Mouse (Mus musculus) embryonic facial prominence, embryonic 13.5 days (tissue): ENCODE data around the gene Fibp. TPM values are rescaled to one million over a fixed set of nuclear protein-coding genes. Genes with fewer than 3 reads are reported as not detected.

Experiments used
- ATAC-seq: fragments of 200-750 bp; cut with Nextera tagmentation; 2 replicates; pipeline ENCODE4 v1.8.0; 2017; ENCODE audit warnings: low read depth; ENCODE audit not compliant: insufficient number of reproducible peaks, insufficient read depth, low FRiP score, low TSS enrichment
- H3K27ac ChIP-seq: fragments of 300-500 bp; sonication (generic); 2 replicates; pipeline ENCODE4 v1.5.1; 2015; ENCODE audit warnings: moderate library complexity, mild to moderate bottlenecking, inconsistent platforms
- H3K27me3 ChIP-seq: fragments of 300-500 bp; sonication (generic); 2 replicates; pipeline ENCODE4 v1.6.1; 2015; ENCODE audit warnings: mild to moderate bottlenecking, inconsistent platforms
- H3K36me3 ChIP-seq: fragments of 300-500 bp; sonication (generic); 2 replicates; pipeline ENCODE4 v1.6.1; 2015; ENCODE audit warnings: mild to moderate bottlenecking, inconsistent platforms
- H3K4me1 ChIP-seq: fragments of 300-500 bp; sonication (generic); 2 replicates; pipeline ENCODE4 v1.6.1; 2015; ENCODE audit warnings: inconsistent platforms
- H3K4me2 ChIP-seq: fragments of 300-500 bp; sonication (generic); 2 replicates; pipeline ENCODE4 v1.6.1; 2015; ENCODE audit warnings: moderate library complexity, mild to moderate bottlenecking, inconsistent platforms
- H3K4me3 ChIP-seq: fragments of 300-500 bp; sonication (generic); 2 replicates; pipeline ENCODE4 v1.5.1; 2015; ENCODE audit warnings: mild to moderate bottlenecking, inconsistent platforms
- H3K9ac ChIP-seq: fragments of 300-500 bp; sonication (generic); 2 replicates; pipeline ENCODE4 v1.6.1; 2015; ENCODE audit warnings: mild to moderate bottlenecking, inconsistent platforms
- H3K9me3 ChIP-seq: fragments of 300-500 bp; sonication (generic); 2 replicates; pipeline ENCODE4 v1.6.1; 2016; ENCODE audit warnings: inconsistent platforms
- WGBS: fragments of 180-500 bp; shearing (Covaris S2); methylation state at CpG from one replicate; pipeline ENCODE4 v1.1.7; 2015; ENCODE audit warnings: mixed read lengths; 5-methylcytosine and 5-hydroxymethylcytosine counted together
- polyA plus RNA-seq: library from polyadenylated mRNA; unstranded; fragments of >200 nt; fragmentation: Nextera tagmentation; extraction: Ambion mirVana; gene quantifications from 2 replicates; pipeline ENCODE4 v1.2.1, GENCODE M21; 2015

Gene Fibp
- polyA plus RNA-seq, 1 experiment from 2014 or later: 144 TPM

- Histone ChIP-seq H3K27me3 (no peaks in the 10 kb centered on the region), H3K27ac (peak overlapping the region; percentile 49), H3K36me3 (peaks cover 15% of the 10 kb centered on the region), H3K4me1 (peaks cover 24% of the 10 kb centered on the region), H3K9ac (peak overlapping the region; percentile 54; the same call in 1 of the 2 replicates), H3K9me3 (no peaks in the 10 kb centered on the region), H3K4me3 (no peak overlapping the region), H3K4me2 (no peak overlapping the region)
- no peak for ATAC-seq
- 39% methylated on average over 5 of the region's 5 CpGs for WGBS
These were observed 11.4 kb downstream of the Fibp start for GRCm38 (mm10) chr19:5471846-5472245.

- no peak overlapping the region for H3K9ac ChIP-seq
- no peaks in the 10 kb centered on the region for H3K27me3 ChIP-seq
- peaks cover 14% of the 10 kb centered on the region for H3K36me3 ChIP-seq
- peak overlapping the region; percentile 91; the same call in 1 of the 2 replicates for H3K4me2 ChIP-seq
- H3K4me1 ChIP-seq: peaks cover 32% of the 10 kb centered on the region
- no peak for ATAC-seq
- no peaks in the 10 kb centered on the region for H3K9me3 ChIP-seq
- no peak overlapping the region for H3K4me3 ChIP-seq
- 83% methylated on average over 3 of the region's 3 CpGs for WGBS
- H3K27ac ChIP-seq: 0 out of 2 replicates have a peak overlapping the region, but pooled peaks have one; percentile 95
These were observed 12.4 kb downstream of the Fibp start for GRCm38 (mm10) chr19:5472857-5473256.

- no peaks in the 10 kb centered on the region for H3K9me3 ChIP-seq
- peak within 1 kb of the TSS; percentile 93 for H3K9ac ChIP-seq
- peak; percentile 65 for ATAC-seq
- H3K4me3 ChIP-seq: peak within 1 kb of the TSS; percentile 75
- peak within 1 kb of the TSS; percentile 91 for H3K4me2 ChIP-seq
- WGBS: under 1% methylated on average over 22 of the region's 22 CpGs
- H3K27me3 ChIP-seq: no peaks in the 10 kb centered on the region
- peaks cover 21% of the 10 kb centered on the region for H3K36me3 ChIP-seq
- H3K27ac ChIP-seq: peak within 1 kb of the TSS; percentile 95
- H3K4me1 ChIP-seq: peaks cover 29% of the 10 kb centered on the region
These were observed 13.3 kb downstream of the Fibp start, which contains the start of gene Efemp2 for GRCm38 (mm10) chr19:5473720-5474119. Efemp2 (plus strand) TSS chr19:5473954.

- peak overlapping the region; percentile 75 for H3K4me3 ChIP-seq
- peaks cover 28% of the 10 kb centered on the region for H3K36me3 ChIP-seq
- H3K4me1 ChIP-seq: peaks cover 29% of the 10 kb centered on the region
- peak overlapping the region; percentile 95 for H3K27ac ChIP-seq
- H3K9ac ChIP-seq: peak overlapping the region; percentile 93
- H3K27me3 ChIP-seq: no peaks in the 10 kb centered on the region
- H3K9me3 ChIP-seq: no peaks in the 10 kb centered on the region
- ATAC-seq: peak; percentile 52
- under 1% methylated on average over 60 of the region's 68 CpGs for WGBS
- H3K4me2 ChIP-seq: peak overlapping the region; percentile 91
These were observed 14.1 kb downstream of the Fibp start for GRCm38 (mm10) chr19:5474281-5475068.

GRCm38 (mm10) chr19:5475069-5475714 lies 14.8 kb downstream of the Fibp start:
- WGBS: 16% methylated on average over 13 of the region's 13 CpGs
- Histone ChIP-seq H3K9me3 (no peaks in the 10 kb centered on the region), H3K9ac (peak overlapping the region; percentile 93)

GRCm38 (mm10) chr19:5477004-5477667 lies 16.7 kb downstream of the Fibp start:
- Histone ChIP-seq H3K27me3 (no peaks in the 10 kb centered on the region), H3K27ac (no peak overlapping the region), H3K4me3 (no peak overlapping the region), H3K4me1 (peaks cover 29% of the 10 kb centered on the region), H3K36me3 (peaks cover 55% of the 10 kb centered on the region), H3K9me3 (no peaks in the 10 kb centered on the region), H3K4me2 (no peak overlapping the region), H3K9ac (peak overlapping the region; percentile 54; the same call in 1 of the 2 replicates)
- ATAC-seq: no peak
- 88% methylated on average over 10 of the region's 10 CpGs for WGBS

More at GRCm38 (mm10) chr19:5475069-5475714, 14.8 kb downstream of the Fibp start:
- no peak for ATAC-seq
- peak overlapping the region; percentile 75 for H3K4me3 ChIP-seq
- H3K4me1 ChIP-seq: peaks cover 29% of the 10 kb centered on the region
- H3K36me3 ChIP-seq: peaks cover 35% of the 10 kb centered on the region
- H3K4me2 ChIP-seq: peak overlapping the region; percentile 91
- peak overlapping the region; percentile 95 for H3K27ac ChIP-seq
- H3K27me3 ChIP-seq: no peaks in the 10 kb centered on the region

GRCm38 (mm10) chr19:5477668-5478300 lies 17.4 kb downstream of the Fibp start:
- no peak overlapping the region for H3K27ac ChIP-seq
- peaks cover 61% of the 10 kb centered on the region for H3K36me3 ChIP-seq
- H3K4me2 ChIP-seq: no peak overlapping the region
- H3K4me3 ChIP-seq: no peak overlapping the region
- no peak overlapping the region for H3K9ac ChIP-seq
- ATAC-seq: no peak
- H3K4me1 ChIP-seq: peaks cover 29% of the 10 kb centered on the region
- H3K27me3 ChIP-seq: no peaks in the 10 kb centered on the region
- WGBS: 90% methylated on average over 18 of the region's 18 CpGs
- H3K9me3 ChIP-seq: no peaks in the 10 kb centered on the region

- WGBS: 90% methylated on average over 10 of the region's 10 CpGs
- Histone ChIP-seq H3K4me1 (peaks cover 24% of the 10 kb centered on the region), H3K4me3 (no peak overlapping the region), H3K4me2 (no peak overlapping the region), H3K27me3 (no peaks in the 10 kb centered on the region), H3K9me3 (no peaks in the 10 kb centered on the region), H3K36me3 (peaks cover 84% of the 10 kb centered on the region), H3K9ac (no peak overlapping the region), H3K27ac (no peak overlapping the region)
- no peak for ATAC-seq
These were observed 19.6 kb downstream of the Fibp start for GRCm38 (mm10) chr19:5480016-5480415.

- no peak for ATAC-seq
- H3K4me1 ChIP-seq: peaks cover 18% of the 10 kb centered on the region
- WGBS: 90% methylated on average over 10 of the region's 10 CpGs
These were observed 21.0 kb downstream of the Fibp start for GRCm38 (mm10) chr19:5481398-5481797.

GRCm38 (mm10) chr19:5483386-5484359 lies 23.3 kb downstream of the Fibp start:
- H3K9me3 ChIP-seq: no peaks in the 10 kb centered on the region
- no peak for ATAC-seq
- H3K4me1 ChIP-seq: peaks cover 20% of the 10 kb centered on the region
- no peaks in the 10 kb centered on the region for H3K27me3 ChIP-seq
- no peak overlapping the region for H3K9ac ChIP-seq
- H3K4me2 ChIP-seq: no peak overlapping the region
- H3K36me3 ChIP-seq: peaks cover 78% of the 10 kb centered on the region
- no peak overlapping the region for H3K27ac ChIP-seq
- H3K4me3 ChIP-seq: no peak overlapping the region
- WGBS: 92% methylated on average over 19 of the region's 19 CpGs

More at GRCm38 (mm10) chr19:5481398-5481797, 21.0 kb downstream of the Fibp start:
- Histone ChIP-seq H3K36me3 (peaks cover 97% of the 10 kb centered on the region), H3K4me3 (no peak overlapping the region), H3K9ac (no peak overlapping the region), H3K27me3 (no peaks in the 10 kb centered on the region), H3K4me2 (no peak overlapping the region), H3K9me3 (no peaks in the 10 kb centered on the region), H3K27ac (no peak overlapping the region)
